Mouse (Mus musculus): Measurements from ENCODE around the gene Nol10. TPM values are rescaled to one million over a fixed set of nuclear protein-coding genes. Genes with fewer than 3 reads are reported as not detected.
"Not testable (repeated sequence)": the region's sequence is repeated elsewhere in the genome, so short reads cannot be mapped to it uniquely, and the experiment has no call there.

Gene Nol10
- polyA plus RNA-seq, 1 experiment from 2014 or later, result 25.1 TPM

DNA sequence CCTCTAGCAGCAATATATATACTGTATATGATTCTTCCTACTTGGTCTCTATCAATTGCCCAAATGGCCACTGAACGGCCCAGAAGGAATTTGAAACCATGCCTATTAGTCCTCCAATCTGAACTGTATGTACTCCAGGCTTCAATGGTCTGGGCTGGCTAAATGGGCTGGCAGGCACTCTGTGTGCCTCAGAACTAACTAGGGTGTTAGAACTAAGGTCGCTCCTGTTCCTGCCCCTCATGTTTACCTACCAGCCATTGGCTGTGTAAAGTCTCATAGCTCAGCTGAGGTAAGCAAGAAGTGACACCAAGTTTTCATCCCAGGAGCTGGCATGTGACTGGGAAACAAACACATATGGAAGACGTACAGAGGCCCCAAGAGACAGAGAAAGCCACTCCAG is 100.5 kb downstream of the Nol10 start:
- Histone ChIP-seq H3K27ac (no peak overlapping the region), H3K9ac (no peak overlapping the region), H3K27me3 (no peaks in the 10 kb centered on the region), H3K9me3 (no peaks in the 10 kb centered on the region), H3K36me3 (no peaks in the 10 kb centered on the region), H3K4me3 (no peak overlapping the region), H3K4me1 (0 out of 2 replicates have a peak, but pooled peaks cover 8% of the 10 kb centered on the region), H3K4me2 (no peak overlapping the region)
- 56% methylated on average over 3 of the region's 3 CpGs for WGBS
- no peak for ATAC-seq (ENCODE audit: borderline replicate concordance, extremely low read depth, low FRiP score, low TSS enrichment)

DNA sequence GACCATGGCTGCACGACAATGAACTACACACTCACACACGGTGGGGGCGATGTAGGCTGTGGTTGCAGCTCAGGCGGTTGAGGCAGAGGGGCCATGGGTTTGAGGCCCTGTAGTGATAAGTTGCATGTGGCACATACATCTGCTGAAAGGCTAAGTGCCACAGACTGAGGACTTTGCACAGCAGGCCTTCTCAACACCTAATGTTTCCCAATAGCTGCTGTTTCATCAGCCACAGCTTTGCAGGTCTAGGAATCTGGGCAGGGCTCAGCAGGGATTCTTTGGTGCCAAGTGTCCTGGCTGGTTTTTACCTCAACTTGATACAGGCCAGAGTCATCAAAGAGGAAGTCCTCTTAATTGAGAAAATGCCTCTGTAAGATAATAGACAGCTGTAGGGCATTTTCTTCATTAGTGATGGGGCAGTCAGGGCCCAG is 101.4 kb downstream of the Nol10 start:
- 0 out of 2 replicates have a peak, but pooled peaks cover 5% of the 10 kb centered on the region for H3K4me1 ChIP-seq
- no peak overlapping the region for H3K4me3 ChIP-seq
- WGBS, result 70% methylated on average over 4 of the region's 4 CpGs
- H3K9me3 ChIP-seq, result no peaks in the 10 kb centered on the region
- H3K9ac ChIP-seq, result no peak overlapping the region
- H3K4me2 ChIP-seq, result no peak overlapping the region
- no peak overlapping the region for H3K27ac ChIP-seq
- no peak for ATAC-seq (ENCODE audit: borderline replicate concordance, extremely low read depth, low FRiP score, low TSS enrichment)
- no peaks in the 10 kb centered on the region for H3K36me3 ChIP-seq
- H3K27me3 ChIP-seq, result no peaks in the 10 kb centered on the region

DNA sequence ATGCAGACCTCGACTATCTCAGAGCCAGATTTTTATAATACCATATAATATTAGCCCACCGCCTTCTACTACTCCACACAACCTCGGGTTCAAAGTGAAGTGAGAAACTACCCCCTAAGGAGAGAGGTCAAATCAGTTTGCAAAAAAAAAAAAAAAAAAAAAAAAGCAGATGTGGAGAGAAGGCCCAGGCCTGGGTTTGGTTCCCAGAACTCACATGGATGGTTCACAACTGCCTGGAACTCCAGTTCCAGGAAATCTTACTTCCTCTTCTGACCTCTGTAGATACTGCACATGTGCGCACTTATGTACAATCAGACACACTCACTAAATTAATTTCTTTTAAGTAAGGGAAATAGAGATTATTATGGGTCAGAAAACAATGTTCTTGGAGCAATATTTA is 102.2 kb downstream of the Nol10 start:
- Histone ChIP-seq H3K27me3 (no peaks in the 10 kb centered on the region), H3K4me3 (no peak overlapping the region), H3K4me1 (no peaks in the 10 kb centered on the region), H3K9ac (no peak overlapping the region), H3K27ac (no peak overlapping the region), H3K9me3 (no peaks in the 10 kb centered on the region), H3K4me2 (no peak overlapping the region), H3K36me3 (no peaks in the 10 kb centered on the region)
- no peak for ATAC-seq (ENCODE audit: borderline replicate concordance, extremely low read depth, low FRiP score, low TSS enrichment)
- 74% methylated on average over 4 of the region's 4 CpGs for WGBS

DNA sequence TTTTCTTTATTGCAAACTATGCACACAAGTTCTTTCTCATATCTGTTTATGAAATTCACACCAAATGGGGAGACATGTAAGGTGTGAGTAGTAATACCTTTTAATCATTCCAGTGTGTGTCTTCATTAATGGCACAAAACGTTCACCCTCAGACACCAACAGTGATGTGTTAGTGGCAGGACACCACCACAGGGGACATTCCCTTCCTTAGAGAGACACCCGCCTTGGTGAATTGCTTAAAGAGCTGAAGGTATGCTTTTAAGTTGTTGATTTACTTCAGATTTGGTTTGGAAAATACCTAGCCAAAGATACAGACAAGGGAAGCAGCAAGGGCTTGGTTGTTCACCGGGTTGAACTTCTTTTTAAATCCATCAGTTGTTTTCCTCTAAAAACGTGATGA is 102.7 kb downstream of the Nol10 start:
- ATAC-seq (ENCODE audit: borderline replicate concordance, extremely low read depth, low FRiP score, low TSS enrichment), result no peak
- no peak overlapping the region for H3K27ac ChIP-seq
- 70% methylated on average over 4 of the region's 4 CpGs for WGBS

DNA sequence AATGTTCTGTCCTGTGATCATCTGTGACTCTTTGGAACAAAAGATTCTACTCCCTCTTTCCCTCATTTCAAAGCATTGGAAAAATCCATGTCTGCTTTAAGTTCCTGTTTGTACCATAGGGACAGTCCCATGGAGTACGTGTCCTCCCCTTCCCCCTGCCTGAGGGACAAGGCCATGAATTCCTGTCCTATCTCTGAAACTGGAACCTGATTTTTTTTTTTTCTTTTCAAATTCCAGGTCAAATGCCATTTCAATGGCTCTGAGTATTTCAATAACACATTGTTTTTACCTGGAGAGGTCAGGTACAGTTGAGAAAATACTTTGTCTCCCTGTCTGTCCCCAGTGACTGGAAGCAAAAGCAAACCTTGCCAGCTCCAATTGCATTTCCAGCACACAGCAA is 104.0 kb downstream of the Nol10 start:
- Histone ChIP-seq H3K36me3 (no peaks in the 10 kb centered on the region), H3K27me3 (no peaks in the 10 kb centered on the region), H3K27ac (no peak overlapping the region), H3K9ac (no peak overlapping the region), H3K4me1 (no peaks in the 10 kb centered on the region), H3K4me3 (no peak overlapping the region), H3K4me2 (no peak overlapping the region), H3K9me3 (no peaks in the 10 kb centered on the region)
- no peak for ATAC-seq (ENCODE audit: borderline replicate concordance, extremely low read depth, low FRiP score, low TSS enrichment)
- WGBS, result 48% methylated on average over 1 of the region's 1 CpGs

More for the DNA sequence above, 102.7 kb downstream of the Nol10 start:
- H3K4me2 ChIP-seq, result no peak overlapping the region
- no peaks in the 10 kb centered on the region for H3K4me1 ChIP-seq
- H3K36me3 ChIP-seq, result no peaks in the 10 kb centered on the region
- no peaks in the 10 kb centered on the region for H3K27me3 ChIP-seq
- no peak overlapping the region for H3K9ac ChIP-seq
- no peak overlapping the region for H3K4me3 ChIP-seq
- H3K9me3 ChIP-seq, result no peaks in the 10 kb centered on the region

DNA sequence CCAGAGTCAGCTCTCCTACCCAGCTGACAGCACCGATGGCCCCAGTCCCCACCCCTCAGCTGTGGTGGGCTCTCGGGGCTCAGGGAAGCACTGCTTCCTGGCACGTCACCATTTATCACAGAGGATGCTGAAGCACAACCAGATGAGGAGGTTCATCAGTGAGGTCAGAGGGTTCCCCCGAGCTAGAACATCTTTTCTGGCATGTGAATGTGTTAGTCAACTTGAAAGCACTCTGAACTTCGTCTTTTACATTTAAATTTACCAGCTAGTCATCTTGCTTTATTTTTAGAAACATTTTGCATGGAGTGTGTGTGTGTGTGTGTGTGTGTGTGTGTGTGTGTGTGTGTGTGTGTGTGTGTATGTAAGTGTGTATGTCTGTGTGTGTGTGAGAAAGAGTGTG is 105.7 kb downstream of the Nol10 start:
- no peak for ATAC-seq (ENCODE audit: borderline replicate concordance, extremely low read depth, low FRiP score, low TSS enrichment)
- Histone ChIP-seq H3K36me3 (no peaks in the 10 kb centered on the region), H3K27ac (no peak overlapping the region), H3K27me3 (no peaks in the 10 kb centered on the region), H3K9ac (no peak overlapping the region), H3K4me2 (no peak overlapping the region), H3K9me3 (no peaks in the 10 kb centered on the region), H3K4me1 (no peaks in the 10 kb centered on the region), H3K4me3 (no peak overlapping the region)
- WGBS, result 43% methylated on average over 5 of the region's 5 CpGs

DNA sequence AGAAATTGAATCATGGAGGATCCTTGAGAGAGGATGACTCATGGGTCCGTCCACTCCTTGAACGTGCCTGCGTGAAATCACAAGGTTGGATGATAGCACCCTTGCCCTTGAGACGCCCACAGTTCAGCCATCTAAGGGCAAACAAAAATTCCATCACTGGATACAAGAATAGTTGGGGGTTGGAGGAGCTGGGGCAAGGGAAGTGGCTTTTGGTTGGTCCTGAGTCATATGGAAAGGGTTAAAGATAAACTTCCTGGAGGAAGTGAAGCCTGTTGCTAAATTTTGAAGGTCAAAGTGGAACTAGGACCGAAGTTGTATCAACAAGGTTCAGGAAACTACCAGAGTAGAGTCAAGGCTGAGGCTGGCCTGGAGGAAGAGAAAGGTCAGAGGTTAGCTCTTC is 106.8 kb downstream of the Nol10 start:
- WGBS, result 69% methylated on average over 5 of the region's 5 CpGs
- Histone ChIP-seq H3K27ac (no peak overlapping the region), H3K9ac (no peak overlapping the region), H3K4me2 (no peak overlapping the region), H3K4me3 (no peak overlapping the region), H3K9me3 (no peaks in the 10 kb centered on the region), H3K4me1 (no peaks in the 10 kb centered on the region), H3K27me3 (no peaks in the 10 kb centered on the region), H3K36me3 (no peaks in the 10 kb centered on the region)
- no peak for ATAC-seq (ENCODE audit: borderline replicate concordance, extremely low read depth, low FRiP score, low TSS enrichment)

DNA sequence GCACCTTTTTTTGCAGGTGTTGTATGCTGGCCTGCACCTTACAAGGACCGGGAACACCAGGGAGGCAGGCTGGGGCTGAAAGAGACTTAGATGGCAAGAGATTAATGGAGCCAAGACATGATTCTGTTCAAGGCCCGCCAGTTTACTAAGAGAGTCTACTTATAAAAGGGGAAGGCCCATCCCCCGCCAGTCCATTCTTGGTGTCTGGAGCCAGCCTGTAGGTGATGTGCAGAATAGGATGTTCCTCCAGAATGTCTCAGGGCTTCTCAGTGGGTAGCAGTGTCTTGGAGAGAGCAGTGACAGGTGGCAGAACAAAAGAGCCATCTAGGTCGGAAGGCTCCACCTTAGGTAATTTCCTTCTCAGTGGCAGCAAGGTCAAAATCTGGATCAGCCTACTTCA is 111.0 kb downstream of the Nol10 start:
- not testable (repeated sequence) for H3K27me3 ChIP-seq; H3K9me3 ChIP-seq; H3K27ac ChIP-seq; H3K9ac ChIP-seq; H3K4me2 ChIP-seq; H3K4me1 ChIP-seq; ATAC-seq (ENCODE audit: borderline replicate concordance, extremely low read depth, low FRiP score, low TSS enrichment); H3K36me3 ChIP-seq; H3K4me3 ChIP-seq
- 91% methylated on average over 4 of the region's 4 CpGs for WGBS

DNA sequence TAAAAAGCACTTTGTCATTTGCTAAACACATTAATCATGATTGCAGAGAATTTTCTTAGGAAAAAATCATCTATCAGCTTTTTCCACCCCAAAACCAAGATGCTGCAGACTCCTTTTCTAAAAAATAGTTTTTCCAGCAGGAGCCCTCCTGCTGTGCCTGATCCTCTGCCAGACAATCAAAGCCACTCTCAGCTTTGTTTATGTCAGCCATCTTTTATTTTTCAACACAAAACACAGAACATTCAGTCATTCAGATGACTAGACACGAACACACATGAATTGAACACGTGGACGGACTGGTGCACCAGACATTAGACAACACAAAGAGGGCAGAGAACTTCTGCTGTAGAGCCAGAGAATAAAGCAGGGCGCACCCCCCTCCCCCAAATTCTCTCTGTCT is 115.4 kb downstream of the Nol10 start:
- no peak overlapping the region for H3K4me3 ChIP-seq
- H3K36me3 ChIP-seq, result no peaks in the 10 kb centered on the region
- WGBS, result 79% methylated on average over 4 of the region's 4 CpGs
- no peaks in the 10 kb centered on the region for H3K9me3 ChIP-seq
- H3K27me3 ChIP-seq, result no peaks in the 10 kb centered on the region
- H3K9ac ChIP-seq, result no peak overlapping the region
- H3K4me2 ChIP-seq, result no peak overlapping the region
- no peaks in the 10 kb centered on the region for H3K4me1 ChIP-seq
- no peak overlapping the region for H3K27ac ChIP-seq
- ATAC-seq (ENCODE audit: borderline replicate concordance, extremely low read depth, low FRiP score, low TSS enrichment), result no peak

DNA sequence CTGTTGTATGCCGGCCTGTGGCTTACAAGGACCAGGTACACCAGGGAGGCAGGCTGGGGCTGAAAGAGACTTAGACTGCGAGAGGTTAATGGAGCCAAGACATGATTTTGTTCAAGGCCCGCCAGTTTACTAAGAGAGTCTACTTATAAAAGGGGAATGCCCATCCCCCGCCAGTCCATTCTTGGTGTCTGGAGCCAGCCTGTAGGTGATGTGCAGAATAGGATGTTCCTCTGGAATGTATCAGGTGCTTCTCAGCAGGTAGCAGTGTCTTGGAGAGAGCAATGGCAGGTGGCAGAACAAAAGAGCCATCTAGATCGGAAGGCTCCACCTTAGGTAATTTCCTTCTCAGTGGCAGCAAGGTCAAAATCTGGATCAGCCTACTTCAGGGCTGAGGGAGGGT is 116.3 kb downstream of the Nol10 start:
- not testable (repeated sequence) for H3K4me3 ChIP-seq; H3K27ac ChIP-seq; H3K4me1 ChIP-seq; H3K36me3 ChIP-seq; H3K4me2 ChIP-seq; H3K9ac ChIP-seq; H3K27me3 ChIP-seq; H3K9me3 ChIP-seq; ATAC-seq (ENCODE audit: borderline replicate concordance, extremely low read depth, low FRiP score, low TSS enrichment)
- 88% methylated on average over 5 of the region's 5 CpGs for whole genome bisulfite sequencing

DNA sequence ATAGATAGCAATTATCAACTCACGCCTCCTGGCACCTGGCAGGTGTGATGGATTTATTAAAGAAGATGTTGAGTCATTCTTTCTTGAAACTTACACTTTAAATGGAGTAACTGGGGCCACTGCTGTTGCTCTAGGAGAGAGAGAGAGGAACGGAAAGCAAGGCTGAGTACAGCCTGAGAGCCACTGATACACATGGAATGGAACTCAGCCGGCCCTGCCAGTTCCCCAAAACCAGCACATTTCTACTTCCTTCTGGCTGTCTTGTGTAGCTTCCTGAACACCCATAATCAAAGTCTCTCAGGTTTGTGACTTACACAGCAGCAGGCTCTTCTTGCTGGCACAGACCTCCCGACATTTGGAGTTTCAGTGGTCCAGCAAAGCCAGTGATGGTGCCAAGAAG is 118.5 kb downstream of the Nol10 start:
- ATAC-seq (ENCODE audit: borderline replicate concordance, extremely low read depth, low FRiP score, low TSS enrichment), result no peak
- Histone ChIP-seq H3K27me3 (no peaks in the 10 kb centered on the region), H3K9me3 (no peaks in the 10 kb centered on the region), H3K36me3 (no peaks in the 10 kb centered on the region), H3K9ac (no peak overlapping the region), H3K4me2 (no peak overlapping the region), H3K4me3 (no peak overlapping the region), H3K27ac (no peak overlapping the region), H3K4me1 (no peaks in the 10 kb centered on the region)
- 75% methylated on average over 4 of the region's 4 CpGs for WGBS

DNA sequence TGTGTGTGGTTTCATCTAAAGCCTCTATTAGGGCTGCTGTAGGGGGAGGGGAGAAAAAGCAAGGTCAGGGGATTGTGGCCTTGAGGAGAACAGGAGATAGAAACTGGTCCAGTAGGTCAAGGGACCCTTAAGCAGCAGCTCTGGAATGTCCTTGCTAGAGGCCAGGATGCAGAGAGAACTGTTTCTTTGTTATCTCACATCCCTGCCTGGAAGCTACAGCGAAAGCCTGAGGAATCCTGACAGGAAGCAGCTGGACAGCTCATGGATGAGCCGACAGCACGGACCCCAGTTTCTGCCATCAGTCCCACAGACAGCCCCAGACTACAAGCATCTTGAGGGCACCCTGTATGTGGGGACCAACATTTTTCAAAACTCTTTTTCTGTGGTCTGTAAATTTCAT is 120.1 kb downstream of the Nol10 start:
- Histone ChIP-seq H3K27me3 (no peaks in the 10 kb centered on the region), H3K27ac (no peak overlapping the region), H3K4me2 (no peak overlapping the region), H3K4me1 (no peaks in the 10 kb centered on the region), H3K4me3 (no peak overlapping the region), H3K36me3 (no peaks in the 10 kb centered on the region), H3K9ac (no peak overlapping the region), H3K9me3 (no peaks in the 10 kb centered on the region)
- WGBS, result 34% methylated on average over 3 of the region's 3 CpGs
- peak; percentile 31; the same call in 1 of the 2 replicates for ATAC-seq (ENCODE audit: borderline replicate concordance, extremely low read depth, low FRiP score, low TSS enrichment)

DNA sequence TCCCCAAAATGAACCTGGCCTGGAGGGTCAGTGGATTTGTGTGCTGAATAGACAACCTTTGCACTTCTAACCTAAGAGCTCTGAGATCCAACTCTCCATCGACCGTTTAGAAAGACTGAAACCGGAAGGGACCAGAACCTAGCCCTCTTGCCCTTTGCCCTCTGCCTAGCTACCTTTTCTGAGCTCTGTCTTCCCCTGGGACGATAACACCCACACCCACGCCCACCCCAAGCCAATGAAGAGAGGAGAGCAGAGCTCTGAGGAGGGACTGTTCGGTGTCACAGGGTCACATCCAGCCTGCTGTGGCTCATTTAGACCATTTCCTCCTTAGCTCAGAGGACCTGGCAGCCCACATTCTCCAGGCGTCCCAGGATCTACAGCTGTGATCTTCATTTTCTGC is 121.6 kb downstream of the Nol10 start:
- no peak overlapping the region for H3K4me3 ChIP-seq
- no peak overlapping the region for H3K4me2 ChIP-seq
- H3K9me3 ChIP-seq, result no peaks in the 10 kb centered on the region
- no peak for ATAC-seq (ENCODE audit: borderline replicate concordance, extremely low read depth, low FRiP score, low TSS enrichment)
- 76% methylated on average over 7 of the region's 7 CpGs for WGBS
- H3K9ac ChIP-seq, result no peak overlapping the region
- H3K27ac ChIP-seq, result no peak overlapping the region
- H3K4me1 ChIP-seq, result no peaks in the 10 kb centered on the region
- no peaks in the 10 kb centered on the region for H3K27me3 ChIP-seq
- H3K36me3 ChIP-seq, result no peaks in the 10 kb centered on the region

Data from lung, embryonic 15.5 days (tissue).